Mouse (Mus musculus) erythroblast, adult 5-6 weeks (primary cell): ENCODE data around the gene Tppp3. TPM values are rescaled to one million over a fixed set of nuclear protein-coding genes. Genes with fewer than 3 reads are reported as not detected.
A peak's percentile ranks its signal among the peaks of the same experiment; 100 is the strongest.

ENCODE experiments used
- ATAC-seq: replicated peaks from 2 replicates; pipeline ENCODE4 v1.8.0; 2016; ENCODE audit warnings: moderate number of reproducible peaks, mild to moderate bottlenecking, moderate TSS enrichment, inconsistent platforms; ENCODE audit not compliant: poor library complexity, low FRiP score, severe bottlenecking
- total RNA-seq, 2 experiments: library from RNA; stranded (forward) in 1 of 2; stranded (reverse) in 1 of 2; fragments of 150-400 nt in 1 of 2; fragments of 200-764, 138-1000 nt in 1 of 2; gene quantifications; 2 replicates each; pipeline versions ENCODE4 v1.2.3 to v1.2.4; 2015 to 2017; ENCODE audit warnings: low replicate concordance in 2 of 2

Tppp3 gene
- not detected in 2 replicates for total RNA-seq (2015; ENCODE audit: low replicate concordance)
- not detected in 2 replicates for total RNA-seq (2017; ENCODE audit: low replicate concordance)

DNA sequence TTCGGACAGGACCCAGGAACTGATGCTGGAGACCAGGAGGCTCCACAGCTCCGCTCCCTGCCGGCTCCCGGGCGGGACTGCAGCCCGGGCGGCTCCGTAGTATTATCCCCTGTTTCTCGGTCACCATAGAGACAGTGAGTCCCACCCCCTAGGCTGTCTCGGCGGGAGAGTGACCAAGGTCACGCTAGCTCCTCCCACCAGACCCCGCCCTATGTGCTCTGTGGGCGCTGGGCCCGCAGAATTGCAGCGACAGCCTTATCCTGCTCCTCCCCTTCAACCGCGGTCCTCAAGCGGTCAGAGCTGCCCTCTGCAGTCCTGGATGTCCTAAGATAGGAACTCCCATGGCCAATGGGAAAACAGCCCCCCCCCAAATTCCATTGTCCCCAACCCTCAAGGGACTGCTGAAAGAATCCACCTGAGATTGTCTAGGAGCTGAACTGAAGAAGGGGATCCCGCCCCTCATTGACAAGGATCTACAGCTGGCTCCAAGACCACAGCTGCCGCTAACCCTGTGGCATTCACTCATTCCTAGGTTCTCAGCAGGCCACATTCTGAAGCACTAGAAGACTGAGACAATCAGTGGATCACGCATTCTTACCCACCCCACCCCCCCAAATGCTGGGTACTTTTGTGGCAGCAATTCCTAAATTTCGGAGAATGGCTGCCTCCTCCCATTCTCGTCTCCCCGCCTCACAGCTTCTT lies at the start of gene Tppp3:
Gene Tppp3 (minus strand): TSS at position 213 of the 702 bp plus-strand sequence.
- peak; percentile 83 for ATAC-seq

DNA sequence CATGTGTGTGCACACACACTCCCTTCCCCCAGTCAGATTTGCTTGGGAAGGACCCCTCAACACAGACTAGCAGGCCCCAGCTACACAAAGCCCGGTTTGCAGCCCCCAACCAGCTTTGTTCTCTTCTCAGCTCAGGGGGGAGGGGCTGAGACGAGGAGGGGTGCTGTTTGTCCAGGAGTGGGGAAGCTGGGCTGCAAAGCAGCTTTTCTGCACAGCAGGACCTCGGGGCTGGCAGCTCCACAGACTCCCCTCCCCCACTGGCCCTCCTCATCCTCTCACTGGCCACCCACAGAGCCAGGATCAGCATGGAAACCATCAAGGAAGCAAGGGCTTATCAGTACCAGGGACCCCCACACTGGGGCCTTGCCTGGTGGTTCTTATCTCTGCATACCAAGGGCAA lies 49.7 kb upstream of the Tppp3 start:
- no peak for ATAC-seq

- no peak for ATAC-seq
These were observed 49.2 kb upstream of the Tppp3 start for GRCm38 (mm10) chr8:105520521-105520920.

- no peak for ATAC-seq
These were observed 48.3 kb upstream of the Tppp3 start for GRCm38 (mm10) chr8:105519591-105519990.

- 0 out of 2 replicates have a peak, but pooled peaks have one; percentile 26 for ATAC-seq
These were observed 47.3 kb upstream of the Tppp3 start, which contains the start of gene Hsd11b2 for GRCm38 (mm10) chr8:105518436-105519313. Gene Hsd11b2, plus strand, starts transcription at chr8:105518755.

DNA sequence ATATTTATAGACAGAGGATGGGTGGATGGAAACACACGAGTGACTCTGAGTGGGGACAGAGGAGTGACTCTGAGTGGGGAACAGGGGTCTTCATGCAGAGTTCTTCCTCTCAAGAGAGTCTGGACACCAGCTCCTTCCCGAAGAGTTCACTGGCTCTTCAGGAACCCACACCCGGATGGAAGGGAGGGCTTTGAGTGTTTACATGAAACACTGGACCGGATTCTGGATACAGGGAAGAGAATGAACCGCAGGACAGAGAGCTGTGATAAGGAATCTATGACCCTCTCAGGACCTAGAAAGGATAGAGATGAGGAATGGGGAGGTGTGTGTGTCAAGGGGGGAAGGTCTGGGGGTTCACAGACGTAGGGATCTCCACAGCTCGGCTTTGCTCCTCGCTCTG lies 46.0 kb upstream of the Tppp3 start:
- no peak for ATAC-seq

DNA sequence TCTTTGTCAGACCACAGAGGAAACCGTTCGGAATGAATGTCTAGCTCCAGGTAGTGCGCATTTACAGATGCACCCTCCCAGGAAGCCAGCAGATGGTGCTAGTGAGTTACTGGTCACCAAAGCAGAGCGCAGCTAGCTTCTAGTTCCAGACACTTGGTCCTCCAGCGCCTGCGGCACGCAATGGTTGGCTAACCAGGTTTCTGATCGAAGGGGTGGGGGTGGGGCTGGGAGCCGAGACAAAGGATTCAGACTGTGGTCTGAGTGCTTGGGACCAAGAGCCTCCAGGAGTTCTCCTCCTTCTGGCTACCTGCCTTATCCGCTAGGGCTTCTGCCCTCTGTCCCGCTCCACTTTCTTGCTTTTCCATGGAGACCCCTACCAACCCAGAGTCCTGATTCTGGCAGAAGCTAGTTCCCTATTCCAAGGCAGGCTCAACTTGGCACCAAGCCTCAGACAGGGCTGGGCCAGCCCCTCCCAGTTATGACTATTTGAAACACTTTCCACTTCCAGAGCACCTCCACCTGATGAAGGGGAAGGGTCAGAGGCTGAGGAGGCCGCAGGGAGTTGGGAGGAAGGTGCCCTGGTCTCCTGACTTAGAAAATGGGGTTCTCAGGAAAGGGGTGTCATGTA lies 44.8 kb upstream of the Tppp3 start:
- ATAC-seq, result peak; percentile 76

DNA sequence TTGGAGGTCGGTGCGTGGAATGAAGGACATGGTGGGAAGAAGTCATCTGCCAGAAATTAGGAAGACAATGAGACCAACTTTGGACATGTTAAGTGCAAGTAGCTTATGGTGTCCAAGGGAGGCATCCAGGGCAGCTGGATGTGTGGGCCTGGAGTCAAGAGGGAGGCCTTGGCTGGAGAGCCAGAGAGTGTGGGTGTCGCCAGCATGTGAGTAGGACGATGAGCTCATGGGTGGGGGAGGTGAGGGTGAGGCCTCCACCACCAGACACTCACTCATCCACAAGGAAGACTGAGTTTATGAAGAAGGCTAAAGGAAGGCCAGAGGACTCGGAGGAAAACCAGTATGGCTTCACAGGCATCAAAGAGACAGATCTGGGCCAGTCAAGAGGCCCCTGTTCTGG lies 43.3 kb upstream of the Tppp3 start:
- no peak for ATAC-seq

- no peak for ATAC-seq
These were observed 42.9 kb upstream of the Tppp3 start for GRCm38 (mm10) chr8:105514194-105514593.

GRCm38 (mm10) chr8:105509997-105510735 lies 38.8 kb upstream of the Tppp3 start:
- no peak for ATAC-seq

GRCm38 (mm10) chr8:105508758-105509157 lies 37.4 kb upstream of the Tppp3 start:
- no peak for ATAC-seq

DNA sequence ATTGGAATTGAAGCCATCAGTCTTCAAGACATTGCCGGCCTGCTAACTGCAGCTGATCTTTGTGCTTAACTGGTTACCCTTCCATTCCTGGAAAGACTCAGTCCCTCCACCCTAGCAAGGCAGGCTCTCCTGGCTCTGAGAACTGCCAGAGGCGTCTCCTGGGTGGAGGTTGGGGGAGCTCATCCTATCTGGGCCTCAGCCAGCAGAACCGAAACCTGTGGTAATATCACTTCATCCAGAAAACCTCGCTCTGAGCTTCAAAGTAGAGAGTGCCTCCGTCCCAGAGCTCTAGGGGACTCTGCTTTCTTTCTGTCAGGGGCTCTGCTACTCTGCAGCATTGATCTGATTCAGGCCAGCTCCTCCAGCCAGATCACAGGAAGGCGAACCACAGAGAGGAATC lies 35.7 kb upstream of the Tppp3 start:
- no peak for ATAC-seq

DNA sequence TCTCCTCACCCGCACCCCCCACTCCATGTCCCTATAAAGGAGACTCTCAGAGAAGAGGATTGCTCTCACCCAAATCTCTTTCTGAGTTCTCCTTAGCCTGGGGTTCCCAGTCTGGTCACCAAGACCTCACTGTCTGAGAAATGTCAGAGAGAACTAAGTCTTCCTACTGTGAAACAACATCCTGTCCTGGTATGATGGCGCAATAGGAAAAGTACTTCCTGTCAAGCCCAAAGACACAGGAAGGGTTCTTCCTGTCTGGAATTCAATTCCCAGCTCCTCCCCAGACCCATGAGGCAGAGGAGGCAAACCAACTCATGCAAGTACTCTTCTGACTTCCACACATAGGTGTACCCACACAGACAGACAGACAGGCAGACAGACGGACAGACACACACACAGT lies 33.3 kb upstream of the Tppp3 start:
- no peak for ATAC-seq

GRCm38 (mm10) chr8:105499787-105500186 lies 28.5 kb upstream of the Tppp3 start:
- ATAC-seq, result no peak

DNA sequence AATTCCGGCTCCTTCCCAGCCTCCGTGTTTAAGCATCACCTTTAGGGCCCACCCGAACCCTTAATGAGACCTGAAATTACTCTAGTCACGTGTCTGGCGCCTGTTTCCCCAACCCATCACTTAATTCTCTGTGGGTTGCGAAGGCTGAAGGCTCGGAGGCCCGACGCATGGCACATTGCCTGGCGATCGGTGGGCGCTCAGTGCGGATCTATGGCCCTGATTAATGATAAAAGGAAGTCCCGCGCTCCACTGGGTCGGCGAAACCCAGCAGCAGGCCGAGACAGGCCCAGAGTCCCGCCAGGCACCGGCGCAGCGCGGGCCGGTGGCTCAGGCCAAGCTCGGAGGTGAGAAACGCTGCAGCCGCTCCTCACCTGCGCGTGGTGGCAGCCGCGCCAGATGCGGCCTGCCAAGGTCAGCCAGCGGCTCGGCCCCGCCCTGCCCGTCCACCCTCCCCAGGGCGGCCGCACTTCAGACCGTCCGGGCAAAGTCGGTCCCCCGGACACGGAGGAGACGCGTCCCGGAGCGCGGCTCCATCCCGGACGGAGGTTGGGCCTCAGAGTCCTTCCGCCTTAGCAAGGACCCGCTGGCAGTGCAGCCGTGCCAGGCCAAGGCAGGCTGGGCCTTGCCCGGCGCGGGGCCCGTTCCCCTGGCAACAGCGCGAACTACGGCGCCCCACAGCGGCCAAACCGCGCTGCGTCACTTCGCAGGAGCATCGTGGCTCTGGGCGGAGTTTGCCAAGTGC lies 25.3 kb upstream of the Tppp3 start, which contains the start of gene Zdhhc1:
Gene Zdhhc1 (minus strand): TSS at position 464 of the 742 bp plus-strand sequence.
- ATAC-seq, result peak; percentile 85

DNA sequence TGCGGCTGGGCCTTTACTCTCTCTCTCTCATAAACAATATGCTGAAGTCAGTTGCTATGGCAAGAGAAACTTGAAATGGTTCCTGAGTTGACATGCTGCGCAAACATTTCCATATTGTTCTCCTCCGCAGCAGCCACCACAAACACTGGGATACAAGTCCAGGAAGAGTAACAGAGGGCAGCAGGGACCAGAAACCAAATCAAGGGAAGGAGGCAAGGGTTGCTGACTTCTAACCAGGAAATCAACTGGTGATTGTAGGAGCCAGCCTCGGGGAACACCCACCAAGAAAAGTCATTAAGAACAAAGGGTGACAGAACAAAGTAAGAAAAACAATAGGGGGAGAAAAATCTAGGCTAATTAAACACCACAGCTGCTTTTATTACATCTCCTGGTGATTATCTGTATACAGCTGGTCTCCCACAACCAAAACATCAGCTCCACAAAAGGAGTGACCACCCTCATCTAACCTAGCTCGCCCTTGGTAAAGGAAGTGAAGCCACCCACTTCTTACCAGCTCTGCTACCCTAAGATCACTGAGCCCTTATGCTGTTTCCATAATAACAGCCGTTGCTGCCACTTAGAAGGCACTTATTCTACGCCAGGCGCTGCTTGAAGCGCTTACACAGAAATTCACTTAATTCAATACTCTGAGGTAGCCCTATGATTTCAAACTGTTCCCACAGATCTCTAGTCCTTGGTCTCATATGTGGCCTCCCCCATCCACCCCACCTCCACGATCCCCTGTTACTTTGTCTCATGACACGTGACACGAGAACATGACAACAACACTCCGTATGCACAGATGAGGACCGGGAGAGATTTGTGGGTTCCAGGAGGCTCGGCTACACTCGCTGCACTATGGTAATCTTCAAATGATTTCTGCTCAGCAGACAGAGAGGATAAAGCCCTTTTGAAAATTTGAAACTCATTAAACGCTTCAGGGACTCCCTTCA lies 24.3 kb upstream of the Tppp3 start:
- no peak for ATAC-seq

DNA sequence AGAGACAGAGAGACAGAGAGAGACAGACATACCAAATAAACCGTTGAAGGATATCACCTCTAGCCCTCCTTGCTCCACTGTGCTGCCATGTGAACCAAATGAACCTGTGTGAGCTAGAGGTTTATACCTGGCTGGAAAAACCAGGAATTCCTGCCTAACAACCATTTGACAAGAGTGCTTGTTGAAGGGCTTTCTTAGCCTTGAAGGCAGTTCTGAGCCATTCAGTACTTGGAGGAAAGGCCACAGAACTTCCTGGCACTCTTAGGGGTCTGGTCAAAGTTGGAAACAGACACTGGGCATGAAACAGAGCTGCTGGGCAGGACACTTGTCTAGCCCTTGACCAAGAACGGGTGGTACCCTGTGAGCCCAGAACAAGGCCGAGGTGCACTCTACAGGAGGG lies 23.2 kb upstream of the Tppp3 start:
- no peak for ATAC-seq

DNA sequence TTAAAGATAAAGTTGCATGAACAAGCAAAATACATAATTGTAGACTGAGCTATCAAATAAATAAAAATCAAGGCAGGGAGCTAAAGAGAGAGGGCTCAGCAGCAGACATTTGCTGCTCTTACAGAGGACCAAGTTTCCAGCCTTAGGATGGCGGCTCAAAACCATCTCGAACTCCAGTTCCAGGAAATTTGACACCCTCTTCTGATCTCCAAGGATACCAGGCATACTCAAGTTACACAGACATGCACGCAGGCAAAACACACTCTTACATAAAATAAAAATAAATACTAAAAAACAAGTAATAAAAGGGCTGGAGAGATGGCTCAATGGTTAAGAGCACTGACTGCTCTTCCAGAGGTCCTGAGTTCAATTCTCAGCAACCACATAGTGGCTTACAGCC lies 22.2 kb upstream of the Tppp3 start:
- ATAC-seq, result no peak
